Mouse (Mus musculus) neural tube, embryonic 14.5 days (tissue): ENCODE results near the gene Cym. TPM values are rescaled to one million over a fixed set of nuclear protein-coding genes. Genes with fewer than 3 reads are reported as not detected.

Experiments
- ATAC-seq: fragments of 200-750 bp; cut with Nextera tagmentation; 2 replicates; pipeline ENCODE4 v1.8.0; 2017; ENCODE audit warnings: low read depth, mild to moderate bottlenecking, moderate TSS enrichment, moderate library complexity
- H3K27ac ChIP-seq: fragments of 300-500 bp; sonication (generic); 2 replicates; pipeline ENCODE4 v1.5.1; 2014; ENCODE audit warnings: low read depth, mild to moderate bottlenecking, control low read depth, low read length, moderate library complexity, mixed read lengths
- H3K27me3 ChIP-seq: fragments of 300-500 bp; sonication (generic); 2 replicates; pipeline ENCODE4 v1.6.1; 2014; ENCODE audit warnings: low read length; ENCODE audit not compliant: control insufficient read depth, insufficient read depth
- H3K36me3 ChIP-seq: fragments of 300-500 bp; sonication (generic); 2 replicates; pipeline ENCODE4 v1.6.1; 2014; ENCODE audit warnings: low read length, mixed read lengths; ENCODE audit not compliant: control insufficient read depth, insufficient read depth
- H3K4me1 ChIP-seq: fragments of 300-500 bp; sonication (generic); 2 replicates; pipeline ENCODE4 v1.6.1; 2014; ENCODE audit warnings: low read length; ENCODE audit not compliant: control insufficient read depth, insufficient read depth
- H3K4me2 ChIP-seq: fragments of 300-500 bp; sonication (generic); 2 replicates; pipeline ENCODE4 v1.6.1; 2014; ENCODE audit warnings: mild to moderate bottlenecking, low read depth, low read length, control low read depth
- H3K4me3 ChIP-seq: fragments of 300-500 bp; sonication (generic); 2 replicates; pipeline ENCODE4 v1.5.1; 2014; ENCODE audit warnings: low read depth, low read length, control low read depth, mixed read lengths
- H3K9ac ChIP-seq: fragments of 300-500 bp; sonication (generic); replicated peaks from 2 replicates; pipeline ENCODE4 v1.6.1; 2014; ENCODE audit warnings: low read depth, mild to moderate bottlenecking, control low read depth, low read length, mixed read lengths
- H3K9me3 ChIP-seq: fragments of 300-500 bp; sonication (generic); 2 replicates; pipeline ENCODE4 v1.6.1; 2016; ENCODE audit warnings: low read length; ENCODE audit not compliant: control insufficient read depth
- WGBS: fragments of 180-500 bp; shearing (Covaris S2); extraction: QIAGEN DNeasy Blood & Tissue Kit; methylation state at CpG from one replicate; pipeline ENCODE4 v1.1.7; 2014; 5-methylcytosine and 5-hydroxymethylcytosine counted together
- polyA plus RNA-seq: library from polyadenylated mRNA; unstranded; fragments of >200 nt; fragmentation: Nextera tagmentation; extraction: Ambion mirVana; gene quantifications from 2 replicates; pipeline ENCODE4 v1.2.1, GENCODE M21; 2014

Gene Cym
- polyA plus RNA-seq, 1 experiment from 2014 or later, result 0.39 TPM

DNA sequence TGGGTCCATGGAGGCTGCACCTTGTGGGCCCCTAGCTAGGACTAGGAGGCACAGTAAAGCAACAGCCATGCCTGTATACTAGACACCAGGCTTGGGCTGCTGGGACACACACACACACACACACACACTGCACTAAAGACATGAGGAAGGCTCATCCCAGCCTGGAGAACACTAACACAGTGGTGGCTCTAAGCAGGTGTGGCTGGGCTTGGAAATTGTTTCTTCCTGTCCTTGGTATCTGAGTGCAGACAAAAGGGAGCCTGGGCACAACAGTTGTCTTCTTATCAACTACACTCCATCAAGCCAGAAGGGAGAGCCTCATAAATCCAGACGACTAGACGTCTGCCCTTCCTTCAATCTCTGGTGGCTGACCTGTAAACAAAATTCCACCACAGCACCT is 28.8 kb upstream of the Cym start:
- Histone ChIP-seq H3K4me2 (no peak overlapping the region), H3K4me3 (no peak overlapping the region), H3K27ac (no peak overlapping the region), H3K4me1 (no peaks in the 10 kb centered on the region), H3K36me3 (no peaks in the 10 kb centered on the region), H3K27me3 (no peaks in the 10 kb centered on the region), H3K9me3 (no peaks in the 10 kb centered on the region), H3K9ac (no peak overlapping the region)
- ATAC-seq, result no peak
- WGBS, result 52% methylated on average over 2 of the region's 2 CpGs

DNA sequence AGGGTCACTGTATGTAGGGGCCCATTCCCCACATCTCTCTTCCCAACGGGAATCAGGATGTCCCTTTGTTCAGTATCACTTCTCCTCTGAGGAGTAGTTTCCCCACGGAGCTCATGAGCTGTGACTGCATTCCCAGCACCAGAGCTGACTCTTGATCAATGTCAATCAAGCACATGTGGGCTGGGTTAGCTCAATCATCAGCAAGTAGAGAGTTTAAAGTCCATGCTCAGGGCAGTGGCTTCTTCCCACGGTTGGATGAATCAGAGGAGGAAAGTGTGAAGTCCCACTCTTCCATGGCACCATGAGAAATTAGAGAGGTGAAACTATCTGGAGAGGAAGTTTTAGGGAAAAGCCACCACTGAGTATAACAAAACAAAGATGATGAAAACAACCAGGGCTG is 27.5 kb upstream of the Cym start:
- no peak overlapping the region for H3K4me2 ChIP-seq
- H3K27ac ChIP-seq, result no peak overlapping the region
- no peaks in the 10 kb centered on the region for H3K36me3 ChIP-seq
- no peak for ATAC-seq
- no peaks in the 10 kb centered on the region for H3K4me1 ChIP-seq
- no peak overlapping the region for H3K4me3 ChIP-seq
- H3K9ac ChIP-seq, result no peak overlapping the region
- no peaks in the 10 kb centered on the region for H3K9me3 ChIP-seq
- 66% methylated on average over 3 of the region's 3 CpGs for WGBS
- no peaks in the 10 kb centered on the region for H3K27me3 ChIP-seq

DNA sequence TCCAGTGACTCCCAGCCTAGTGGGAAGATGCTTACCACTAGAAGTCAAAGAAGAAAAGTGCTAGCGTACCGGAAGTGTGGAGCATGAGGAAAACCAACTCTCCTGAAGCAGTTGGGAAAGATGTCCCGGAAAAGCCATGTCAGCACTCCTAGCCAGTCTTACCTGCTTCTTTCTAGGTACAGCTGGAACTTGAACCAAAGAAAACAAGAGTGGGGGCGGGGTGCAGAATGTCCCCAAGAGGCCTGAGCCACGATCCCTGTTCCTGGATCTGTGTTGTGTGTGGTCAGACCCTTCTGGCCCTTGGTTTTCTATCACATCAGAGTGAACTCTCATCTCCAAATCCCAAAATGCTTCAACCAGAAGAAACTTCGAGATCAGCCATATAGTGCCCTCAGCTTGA is 25.3 kb upstream of the Cym start:
- 82% methylated on average over 6 of the region's 6 CpGs for WGBS
- no peak overlapping the region for H3K9ac ChIP-seq
- no peaks in the 10 kb centered on the region for H3K9me3 ChIP-seq
- H3K4me1 ChIP-seq, result no peaks in the 10 kb centered on the region
- H3K27ac ChIP-seq, result no peak overlapping the region
- no peak for ATAC-seq
- H3K4me3 ChIP-seq, result no peak overlapping the region
- no peak overlapping the region for H3K4me2 ChIP-seq
- no peaks in the 10 kb centered on the region for H3K27me3 ChIP-seq
- H3K36me3 ChIP-seq, result no peaks in the 10 kb centered on the region

DNA sequence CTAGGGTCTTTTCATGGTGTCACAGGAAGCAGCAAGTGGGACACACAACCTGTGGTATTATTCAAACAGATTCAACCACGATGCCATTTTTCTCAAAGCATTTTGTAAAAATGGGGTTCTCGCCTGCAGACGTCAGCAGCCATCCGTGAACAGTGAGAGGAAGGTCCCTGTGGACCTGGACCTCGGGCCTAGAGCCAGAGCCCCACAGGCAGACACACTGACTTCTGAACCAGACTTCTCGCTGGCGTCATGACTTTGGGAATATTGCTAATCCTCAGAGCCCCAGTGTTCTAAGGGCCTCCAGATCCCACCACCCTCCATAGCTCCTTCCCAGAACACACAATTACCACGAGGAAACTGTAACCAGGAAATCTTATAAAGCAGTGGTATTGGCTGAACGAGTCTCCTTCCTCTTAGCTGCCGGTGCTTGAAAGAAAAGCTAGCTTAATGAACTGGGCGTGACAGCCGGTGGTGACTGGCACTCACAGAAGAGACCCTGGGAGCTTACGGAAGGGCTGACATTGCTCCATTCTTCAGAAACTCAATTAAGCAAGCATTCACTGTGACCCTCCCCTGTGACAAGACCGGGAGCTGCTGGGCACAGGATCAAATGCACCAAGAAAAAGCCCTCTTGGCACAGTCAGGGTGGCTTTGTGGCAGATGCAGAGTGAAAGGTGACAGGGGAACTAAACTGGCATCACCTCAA is 20.0 kb upstream of the Cym start:
- 36% methylated on average over 14 of the region's 14 CpGs for WGBS

DNA sequence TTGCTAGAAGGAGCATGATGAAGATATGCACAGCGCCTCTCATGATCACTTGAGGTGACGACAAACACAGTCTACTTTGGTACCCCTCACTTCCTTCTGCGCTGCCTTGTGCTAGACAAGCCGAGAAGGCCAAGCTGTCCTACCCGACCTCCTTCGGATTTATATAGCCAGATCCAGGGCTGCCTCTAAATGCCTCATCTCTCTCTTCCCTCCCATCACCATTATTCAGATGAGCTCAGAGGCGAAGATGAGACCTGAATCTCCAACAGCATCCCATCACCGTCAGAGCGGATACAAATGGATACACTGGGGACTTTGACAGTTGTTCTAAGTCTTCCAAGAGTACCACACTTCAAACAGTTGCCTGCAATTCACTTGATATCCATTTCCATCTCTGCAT is 18.1 kb upstream of the Cym start, which contains the start of gene Prok1:
Gene Prok1 (minus strand): TSS at position 101 of the 400 bp plus-strand sequence.
- Histone ChIP-seq H3K36me3 (no peaks in the 10 kb centered on the region), H3K4me3 (no peak within 1 kb of the TSS), H3K27me3 (no peaks in the 10 kb centered on the region), H3K27ac (no peak within 1 kb of the TSS), H3K9me3 (no peaks in the 10 kb centered on the region), H3K9ac (no peak within 1 kb of the TSS), H3K4me2 (no peak within 1 kb of the TSS), H3K4me1 (no peaks in the 10 kb centered on the region)
- ATAC-seq, result no peak
- 93% methylated on average over 9 of the region's 9 CpGs for WGBS

More for the DNA sequence above, 20.0 kb upstream of the Cym start:
- no peaks in the 10 kb centered on the region for H3K27me3 ChIP-seq
- H3K36me3 ChIP-seq, result no peaks in the 10 kb centered on the region
- H3K9ac ChIP-seq, result no peak overlapping the region
- H3K4me1 ChIP-seq, result no peaks in the 10 kb centered on the region
- no peak overlapping the region for H3K4me3 ChIP-seq
- H3K4me2 ChIP-seq, result no peak overlapping the region
- no peaks in the 10 kb centered on the region for H3K9me3 ChIP-seq
- no peak overlapping the region for H3K27ac ChIP-seq
- ATAC-seq, result no peak

DNA sequence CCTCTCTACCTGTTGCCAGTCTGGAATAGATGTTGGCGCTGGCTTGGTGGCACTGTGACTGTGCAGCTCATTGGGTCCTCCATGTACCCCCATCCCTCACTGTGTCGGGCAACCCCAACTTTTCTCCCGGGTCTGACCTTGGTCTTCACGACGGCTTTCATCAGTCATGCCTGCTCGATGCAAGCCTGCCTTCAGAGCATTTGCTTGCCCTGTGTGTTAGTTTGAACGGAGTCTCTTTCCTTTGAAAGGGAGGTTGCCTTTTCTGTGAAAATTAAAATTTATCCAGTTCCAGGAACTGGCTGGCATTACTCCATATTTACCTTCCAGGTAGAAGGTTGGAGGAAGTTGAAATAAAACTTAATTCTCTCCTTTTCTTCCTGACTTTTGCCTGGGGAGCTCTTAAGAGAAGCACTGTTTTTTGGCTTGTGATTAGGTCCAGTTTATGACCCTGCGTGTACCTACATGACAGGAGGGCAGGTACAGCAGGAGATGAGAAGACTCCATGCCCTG is 17.0 kb upstream of the Cym start:
- no peak for ATAC-seq

DNA sequence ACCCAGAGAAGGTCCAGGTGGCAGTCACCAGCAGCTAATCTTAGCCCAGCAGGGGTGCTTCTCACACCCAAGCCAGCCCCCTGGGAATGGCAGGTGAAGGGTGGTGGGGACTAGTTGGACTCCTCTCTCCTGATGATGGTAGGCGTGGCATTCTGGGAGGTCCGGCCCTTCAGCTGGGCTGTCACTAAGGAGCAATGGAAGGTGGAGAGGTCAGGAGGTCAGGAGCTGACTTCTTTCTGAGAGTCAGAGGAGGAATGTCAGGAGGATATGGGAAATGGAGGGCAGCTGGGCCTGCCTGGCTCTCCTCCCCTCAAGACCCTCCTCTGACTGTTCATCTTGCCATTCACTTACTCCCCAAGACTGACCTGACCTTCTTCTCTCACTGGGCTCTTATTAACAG is 16.5 kb upstream of the Cym start:
- no peaks in the 10 kb centered on the region for H3K27me3 ChIP-seq
- H3K4me3 ChIP-seq, result no peak overlapping the region
- 63% methylated on average over 2 of the region's 2 CpGs for WGBS
- no peaks in the 10 kb centered on the region for H3K9me3 ChIP-seq
- no peak overlapping the region for H3K9ac ChIP-seq
- H3K4me1 ChIP-seq, result no peaks in the 10 kb centered on the region
- no peaks in the 10 kb centered on the region for H3K36me3 ChIP-seq
- ATAC-seq, result no peak
- H3K4me2 ChIP-seq, result no peak overlapping the region
- H3K27ac ChIP-seq, result no peak overlapping the region

More for the DNA sequence above, 17.0 kb upstream of the Cym start:
- WGBS, result 84% methylated on average over 8 of the region's 8 CpGs
- Histone ChIP-seq H3K36me3 (no peaks in the 10 kb centered on the region), H3K27ac (no peak overlapping the region), H3K9ac (no peak overlapping the region), H3K9me3 (no peaks in the 10 kb centered on the region), H3K27me3 (no peaks in the 10 kb centered on the region), H3K4me2 (no peak overlapping the region), H3K4me1 (no peaks in the 10 kb centered on the region), H3K4me3 (no peak overlapping the region)

DNA sequence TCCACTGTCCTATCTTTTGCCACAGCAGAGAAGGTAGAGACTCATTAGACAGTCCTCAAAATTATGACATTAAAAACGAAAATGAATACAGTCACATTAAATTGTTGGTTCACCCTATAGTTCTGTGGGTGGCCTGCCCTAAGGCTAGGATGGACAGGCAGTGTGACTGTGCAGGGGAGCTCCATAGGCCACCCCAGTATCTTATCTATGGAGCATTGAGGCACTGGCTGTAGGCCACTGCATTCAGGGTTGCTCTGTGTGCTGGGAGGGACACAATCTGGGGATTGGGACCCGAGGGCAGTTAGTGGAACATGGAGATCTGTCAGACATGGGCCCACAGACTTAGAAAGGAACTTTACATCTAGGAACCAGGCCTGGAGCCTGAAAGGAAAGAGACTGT is 12.4 kb upstream of the Cym start:
- Histone ChIP-seq H3K9me3 (no peaks in the 10 kb centered on the region), H3K4me3 (no peak overlapping the region), H3K4me2 (no peak overlapping the region), H3K27me3 (no peaks in the 10 kb centered on the region), H3K9ac (no peak overlapping the region), H3K36me3 (no peaks in the 10 kb centered on the region), H3K27ac (no peak overlapping the region), H3K4me1 (no peaks in the 10 kb centered on the region)
- whole genome bisulfite sequencing, result 35% methylated on average over 2 of the region's 2 CpGs
- ATAC-seq, result peak; percentile 32; the same call in 1 of the 2 replicates

DNA sequence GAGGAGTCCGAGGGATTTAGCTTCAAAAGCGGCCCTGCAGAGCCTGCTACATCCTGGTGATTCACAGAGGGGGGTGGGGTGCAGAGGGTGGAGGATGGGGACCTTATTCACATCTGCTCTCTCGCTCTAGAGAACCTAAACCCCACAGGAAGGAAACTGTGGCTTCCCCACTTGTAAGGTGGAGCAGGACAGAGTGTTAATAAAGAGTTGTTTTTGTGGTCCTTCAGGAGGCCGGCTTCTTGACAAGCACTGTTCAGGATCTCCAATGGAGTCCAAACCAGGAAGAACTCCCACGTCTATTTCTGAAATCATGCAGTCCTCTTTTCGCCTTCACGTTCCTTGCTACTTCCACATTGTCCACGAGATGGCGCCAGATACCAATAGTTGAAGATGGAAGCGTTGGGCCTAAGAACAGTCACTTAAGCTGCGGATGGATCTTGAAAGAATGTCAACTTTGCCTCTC is 11.8 kb upstream of the Cym start:
- ATAC-seq, result peak; percentile 54
- no peak overlapping the region for H3K9ac ChIP-seq
- no peaks in the 10 kb centered on the region for H3K9me3 ChIP-seq
- no peak overlapping the region for H3K4me3 ChIP-seq
- 11% methylated on average over 11 of the region's 11 CpGs for WGBS
- H3K27me3 ChIP-seq, result no peaks in the 10 kb centered on the region
- H3K4me1 ChIP-seq, result no peaks in the 10 kb centered on the region
- no peak overlapping the region for H3K27ac ChIP-seq
- H3K4me2 ChIP-seq, result no peak overlapping the region
- H3K36me3 ChIP-seq, result no peaks in the 10 kb centered on the region
